Mouse (Mus musculus) thymus, postnatal 36 days (tissue): Measurements from ENCODE around the gene Otud5.
"Not testable (repeated sequence)": the region's sequence is repeated elsewhere in the genome, so short reads cannot be mapped to it uniquely, and the experiment has no call there.

ENCODE experiments used
- DNase-seq, 2 experiments: peaks; one replicate each; pipeline ENCODE4 v3.0.0; 2022; ENCODE audit warnings: mixed read lengths in 2 of 2

Otud5 gene

GRCm38 (mm10) chrX:7883841-7884567, 42.8 kb downstream of the Otud5 start, which contains the start of gene Slc35a2:
Gene Slc35a2 (plus strand): TSS chrX:7884028.
- DNase-seq, result peak; percentile 54 to 68

GRCm38 (mm10) chrX:7898211-7898610, 57.0 kb downstream of the Otud5 start:
- no peak for DNase-seq

- DNase-seq, result peak; percentile 79 to 89
Measured at GRCm38 (mm10) chrX:7898880-7899874, 58.0 kb downstream of the Otud5 start, which contains the start of the genes Pqbp1 and Timm17b. Gene Pqbp1 (minus strand): TSS chrX:7899269. Gene Timm17b (plus strand): TSS chrX:7899357.

GRCm38 (mm10) chrX:7904441-7904840, 63.3 kb downstream of the Otud5 start:
- DNase-seq, result no peak

- DNase-seq, result no peak
Measured at GRCm38 (mm10) chrX:7907735-7908134, 66.6 kb downstream of the Otud5 start, which contains the start of gene Gm10491. Gene Gm10491 (minus strand): TSS chrX:7907835.

- not testable (repeated sequence) for DNase-seq
Measured at GRCm38 (mm10) chrX:7909242-7909641, 68.1 kb downstream of the Otud5 start, which contains the start of gene Gm10490. Gene Gm10490 (plus strand): TSS chrX:7909542.

GRCm38 (mm10) chrX:7910473-7910872, 69.3 kb downstream of the Otud5 start:
- no peak for DNase-seq

- DNase-seq, result peak; percentile 28 to 52
Measured at GRCm38 (mm10) chrX:7915669-7916068, 74.5 kb downstream of the Otud5 start.

- DNase-seq, result not testable (repeated sequence)
Measured at GRCm38 (mm10) chrX:7917960-7918359, 76.8 kb downstream of the Otud5 start.

GRCm38 (mm10) chrX:7919601-7920383, 78.6 kb downstream of the Otud5 start, which contains the start of gene Pcsk1n:
Gene Pcsk1n (plus strand): TSS chrX:7919822.
- DNase-seq, result no peak

GRCm38 (mm10) chrX:7922032-7922431, 80.9 kb downstream of the Otud5 start:
- no peak for DNase-seq
